Mouse (Mus musculus) CH12.LX (cell line): ENCODE measurements around the gene Cxcl5.

Source experiments
- CTCF ChIP-seq, 2 experiments: IDR thresholded peaks in 1 of 2; conservative IDR thresholded peaks in 1 of 2; 2 replicates each; pipeline ENCODE4 v1.5.1; 2011 to 2012; ENCODE audit warnings: low read depth in 2 of 2, low read length in 2 of 2, improper control_type of control experiment in 1 of 2, inconsistent platforms in 1 of 2, mild to moderate bottlenecking in 1 of 2, moderate library complexity in 1 of 2
- EP300 ChIP-seq: IDR thresholded peaks from 2 replicates; pipeline ENCODE4 v1.6.1; 2011; ENCODE audit warnings: low read length, improper control_type of control experiment
- GABPA ChIP-seq: IDR thresholded peaks from 2 replicates; pipeline ENCODE4 v1.6.1; 2012; ENCODE audit warnings: low read depth, low read length, improper control_type of control experiment, inconsistent platforms; ENCODE audit not compliant: insufficient replicate concordance
- HCFC1 ChIP-seq: IDR thresholded peaks from 2 replicates; pipeline ENCODE4 v1.6.1; 2012; ENCODE audit warnings: low read depth, mild to moderate bottlenecking, inconsistent platforms, low read length, improper control_type of control experiment
- KAT2A ChIP-seq: IDR thresholded peaks from 2 replicates; pipeline ENCODE4 v1.6.1; 2012; ENCODE audit warnings: low read length, improper control_type of control experiment, inconsistent platforms; ENCODE audit not compliant: insufficient replicate concordance
- MAZ ChIP-seq: IDR thresholded peaks from 2 replicates; pipeline ENCODE4 v1.6.1; 2012; ENCODE audit warnings: low read depth, mild to moderate bottlenecking, inconsistent platforms, low read length, improper control_type of control experiment, moderate library complexity
- MXI1 ChIP-seq: IDR thresholded peaks from 2 replicates; pipeline ENCODE4 v1.6.1; 2011; ENCODE audit warnings: mild to moderate bottlenecking, low read depth, low read length, improper control_type of control experiment
- NELFE ChIP-seq: IDR thresholded peaks from 2 replicates; pipeline ENCODE4 v1.6.1; 2011; ENCODE audit warnings: low read depth, low read length, improper control_type of control experiment
- POLR2A ChIP-seq: IDR thresholded peaks from 2 replicates; pipeline ENCODE4 v1.6.1; 2011; ENCODE audit warnings: low read depth, mild to moderate bottlenecking, improper control_type of control experiment, low read length
- RCOR1 ChIP-seq: conservative IDR thresholded peaks from 2 replicates; pipeline ENCODE4 v1.6.1; 2012; ENCODE audit warnings: low read depth, mild to moderate bottlenecking, inconsistent platforms, low read length, improper control_type of control experiment
- SIN3A ChIP-seq: IDR thresholded peaks from 2 replicates; pipeline ENCODE4 v1.6.1; 2012; ENCODE audit warnings: low read length, improper control_type of control experiment, inconsistent platforms
- USF1 ChIP-seq: IDR thresholded peaks from 2 replicates; pipeline ENCODE4 v1.6.1; 2014; ENCODE audit warnings: low read depth, mild to moderate bottlenecking, inconsistent platforms, low read length, improper control_type of control experiment

- TF ChIP-seq MAZ (no peak), CTCF (conservative IDR thresholded peaks at IDR 0.05 in 1 of 2, IDR thresholded peaks at IDR 0.05 in 1 of 2; ENCODE audit: low read depth in 2 of 2, low read length in 2 of 2) (peak in 1 of 2 experiments; percentile 65; a peak in 3 of 4 replicates), MXI1 (no peak), GABPA (no peak), POLR2A (no peak), RCOR1 (no peak), USF1 (no peak), HCFC1 (no peak), KAT2A (no peak), EP300 (no peak), SIN3A (no peak), NELFE (no peak)
Observed at GRCm38 (mm10) chr5:90788114-90788513, 29.0 kb downstream of the Cxcl5 start.
